Mouse (Mus musculus): ENCODE results near the gene Mdfi. TPM values are rescaled to one million over a fixed set of nuclear protein-coding genes. Genes with fewer than 3 reads are reported as not detected.

The Mdfi gene
- polyA plus RNA-seq, 1 experiment from 2014 or later: 44.7 TPM

GRCm38 (mm10) chr17:47821339-47821738 lies 13.2 kb downstream of the Mdfi start:
- no peaks in the 10 kb centered on the region for H3K9me3 ChIP-seq
- H3K4me2 ChIP-seq: no peak overlapping the region
- no peak overlapping the region for H3K27ac ChIP-seq
- no peak for ATAC-seq (ENCODE audit: insufficient number of reproducible peaks, insufficient read depth, low FRiP score, low TSS enrichment, low read depth)
- H3K4me1 ChIP-seq (replicated peaks): peaks cover 41% of the 10 kb centered on the region
- 49% methylated on average over 8 of the region's 8 CpGs for WGBS
- peaks cover 89% of the 10 kb centered on the region for H3K36me3 ChIP-seq
- H3K9ac ChIP-seq (replicated peaks): 0 out of 2 replicates have a peak overlapping the region, but pooled peaks have one; percentile 27
- H3K4me3 ChIP-seq (replicated peaks): no peak overlapping the region
- no peaks in the 10 kb centered on the region for H3K27me3 ChIP-seq

- peaks cover 63% of the 10 kb centered on the region for H3K4me1 ChIP-seq (replicated peaks)
- no peaks in the 10 kb centered on the region for H3K27me3 ChIP-seq
- no peak overlapping the region for H3K4me2 ChIP-seq
- H3K36me3 ChIP-seq: peaks cover 88% of the 10 kb centered on the region
- ATAC-seq (ENCODE audit: insufficient number of reproducible peaks, insufficient read depth, low FRiP score, low TSS enrichment, low read depth): no peak
- H3K9ac ChIP-seq (replicated peaks): no peak overlapping the region
- H3K27ac ChIP-seq: no peak overlapping the region
- no peak overlapping the region for H3K4me3 ChIP-seq (replicated peaks)
- H3K9me3 ChIP-seq: no peaks in the 10 kb centered on the region
- 86% methylated on average over 13 of the region's 13 CpGs for WGBS
These were observed 16.3 kb downstream of the Mdfi start for GRCm38 (mm10) chr17:47818038-47818725.

GRCm38 (mm10) chr17:47815446-47815845 lies 19.0 kb downstream of the Mdfi start:
- peaks cover 62% of the 10 kb centered on the region for H3K36me3 ChIP-seq
- no peaks in the 10 kb centered on the region for H3K27me3 ChIP-seq
- no peak for ATAC-seq (ENCODE audit: insufficient number of reproducible peaks, insufficient read depth, low FRiP score, low TSS enrichment, low read depth)
- 24% methylated on average over 10 of the region's 10 CpGs for WGBS
- H3K4me3 ChIP-seq (replicated peaks): no peak overlapping the region
- no peak overlapping the region for H3K9ac ChIP-seq (replicated peaks)
- peak overlapping the region; percentile 54; the same call in 1 of the 2 replicates for H3K27ac ChIP-seq
- no peaks in the 10 kb centered on the region for H3K9me3 ChIP-seq
- H3K4me1 ChIP-seq (replicated peaks): peaks cover 59% of the 10 kb centered on the region
- no peak overlapping the region for H3K4me2 ChIP-seq

GRCm38 (mm10) chr17:47814496-47814895 lies 20.0 kb downstream of the Mdfi start:
- Histone ChIP-seq H3K36me3 (peaks cover 52% of the 10 kb centered on the region), H3K4me1 (replicated peaks) (peaks cover 54% of the 10 kb centered on the region), H3K4me2 (no peak overlapping the region), H3K9ac (replicated peaks) (no peak overlapping the region), H3K27me3 (no peaks in the 10 kb centered on the region), H3K27ac (peak overlapping the region; percentile 51), H3K9me3 (no peaks in the 10 kb centered on the region), H3K4me3 (replicated peaks) (no peak overlapping the region)
- ATAC-seq (ENCODE audit: insufficient number of reproducible peaks, insufficient read depth, low FRiP score, low TSS enrichment, low read depth): no peak
- 7% methylated on average over 6 of the region's 6 CpGs for WGBS

GRCm38 (mm10) chr17:47813616-47814015 lies 20.9 kb downstream of the Mdfi start:
- no peak overlapping the region for H3K4me3 ChIP-seq (replicated peaks)
- no peak for ATAC-seq (ENCODE audit: insufficient number of reproducible peaks, insufficient read depth, low FRiP score, low TSS enrichment, low read depth)
- peaks cover 54% of the 10 kb centered on the region for H3K4me1 ChIP-seq (replicated peaks)
- H3K9ac ChIP-seq (replicated peaks): no peak overlapping the region
- H3K9me3 ChIP-seq: no peaks in the 10 kb centered on the region
- 37% methylated on average over 5 of the region's 5 CpGs for WGBS
- H3K36me3 ChIP-seq: peaks cover 43% of the 10 kb centered on the region
- H3K27me3 ChIP-seq: no peaks in the 10 kb centered on the region; the same call in 1 of the 2 replicates
- peak overlapping the region; percentile 51 for H3K27ac ChIP-seq
- no peak overlapping the region for H3K4me2 ChIP-seq

GRCm38 (mm10) chr17:47812200-47812599 lies 22.3 kb downstream of the Mdfi start:
- Histone ChIP-seq H3K4me1 (replicated peaks) (peaks cover 54% of the 10 kb centered on the region), H3K27me3 (no peaks in the 10 kb centered on the region; the same call in 1 of the 2 replicates), H3K9ac (replicated peaks) (no peak overlapping the region), H3K9me3 (no peaks in the 10 kb centered on the region), H3K4me2 (no peak overlapping the region), H3K36me3 (peaks cover 29% of the 10 kb centered on the region), H3K4me3 (replicated peaks) (no peak overlapping the region), H3K27ac (no peak overlapping the region)
- no peak for ATAC-seq (ENCODE audit: insufficient number of reproducible peaks, insufficient read depth, low FRiP score, low TSS enrichment, low read depth)
- WGBS: 86% methylated on average over 6 of the region's 6 CpGs

- H3K27ac ChIP-seq: no peak overlapping the region
- H3K4me1 ChIP-seq (replicated peaks): peaks cover 53% of the 10 kb centered on the region
- no peaks in the 10 kb centered on the region for H3K9me3 ChIP-seq
These were observed 23.2 kb downstream of the Mdfi start for GRCm38 (mm10) chr17:47811265-47811800.

GRCm38 (mm10) chr17:47806230-47806629 lies 28.3 kb downstream of the Mdfi start:
- Histone ChIP-seq H3K36me3 (no peaks in the 10 kb centered on the region), H3K9ac (replicated peaks) (no peak overlapping the region), H3K9me3 (no peaks in the 10 kb centered on the region), H3K4me2 (no peak overlapping the region), H3K4me1 (replicated peaks) (peaks cover 15% of the 10 kb centered on the region), H3K27ac (no peak overlapping the region), H3K27me3 (no peaks in the 10 kb centered on the region; the same call in none of the 2 replicates), H3K4me3 (replicated peaks) (no peak overlapping the region)
- ATAC-seq (ENCODE audit: insufficient number of reproducible peaks, insufficient read depth, low FRiP score, low TSS enrichment, low read depth): no peak
- 67% methylated on average over 9 of the region's 9 CpGs for WGBS

More at GRCm38 (mm10) chr17:47811265-47811800, 23.2 kb downstream of the Mdfi start:
- WGBS: 24% methylated on average over 15 of the region's 15 CpGs
- Histone ChIP-seq H3K27me3 (no peaks in the 10 kb centered on the region; the same call in 1 of the 2 replicates), H3K9ac (replicated peaks) (no peak overlapping the region), H3K4me3 (replicated peaks) (no peak overlapping the region), H3K4me2 (no peak overlapping the region), H3K36me3 (peaks cover 23% of the 10 kb centered on the region)
- no peak for ATAC-seq (ENCODE audit: insufficient number of reproducible peaks, insufficient read depth, low FRiP score, low TSS enrichment, low read depth)

- Histone ChIP-seq H3K9ac (replicated peaks) (no peak overlapping the region), H3K36me3 (no peaks in the 10 kb centered on the region), H3K4me2 (no peak overlapping the region), H3K9me3 (no peaks in the 10 kb centered on the region), H3K4me1 (replicated peaks) (peaks cover 12% of the 10 kb centered on the region), H3K27ac (no peak overlapping the region), H3K27me3 (no peaks in the 10 kb centered on the region; the same call in none of the 2 replicates), H3K4me3 (replicated peaks) (no peak overlapping the region)
- ATAC-seq (ENCODE audit: insufficient number of reproducible peaks, insufficient read depth, low FRiP score, low TSS enrichment, low read depth): no peak
- WGBS: 57% methylated on average over 13 of the region's 13 CpGs
These were observed 29.2 kb downstream of the Mdfi start for GRCm38 (mm10) chr17:47805047-47805835.

GRCm38 (mm10) chr17:47803662-47804061 lies 30.8 kb downstream of the Mdfi start:
- no peak for ATAC-seq (ENCODE audit: insufficient number of reproducible peaks, insufficient read depth, low FRiP score, low TSS enrichment, low read depth)
- 94% methylated on average over 4 of the region's 4 CpGs for WGBS
- H3K9me3 ChIP-seq: no peaks in the 10 kb centered on the region
- no peak overlapping the region for H3K27ac ChIP-seq
- no peak overlapping the region for H3K4me2 ChIP-seq
- no peak overlapping the region for H3K4me3 ChIP-seq (replicated peaks)
- no peaks in the 10 kb centered on the region for H3K36me3 ChIP-seq
- no peak overlapping the region for H3K9ac ChIP-seq (replicated peaks)
- H3K27me3 ChIP-seq: no peaks in the 10 kb centered on the region; the same call in 1 of the 2 replicates
- H3K4me1 ChIP-seq (replicated peaks): peaks cover 12% of the 10 kb centered on the region

- no peaks in the 10 kb centered on the region for H3K9me3 ChIP-seq
- WGBS: 14% methylated on average over 8 of the region's 8 CpGs
- no peaks in the 10 kb centered on the region for H3K36me3 ChIP-seq
- no peaks in the 10 kb centered on the region; the same call in 1 of the 2 replicates for H3K27me3 ChIP-seq
- H3K27ac ChIP-seq: no peak overlapping the region
- ATAC-seq (ENCODE audit: insufficient number of reproducible peaks, insufficient read depth, low FRiP score, low TSS enrichment, low read depth): no peak
- H3K4me3 ChIP-seq (replicated peaks): no peak overlapping the region
- peaks cover 12% of the 10 kb centered on the region for H3K4me1 ChIP-seq (replicated peaks)
- no peak overlapping the region for H3K9ac ChIP-seq (replicated peaks)
- H3K4me2 ChIP-seq: peak overlapping the region; percentile 15
These were observed 31.7 kb downstream of the Mdfi start for GRCm38 (mm10) chr17:47802806-47803205.
